Mouse (Mus musculus) T-helper 1 cell (primary cell): ENCODE data around the gene 9430097D07Rik.

ENCODE experiments used
- in situ Hi-C: fragments of 300-600 bp; cut with MboI, MseI; formaldehyde crosslinking; loops from one replicate; pipeline ENCODE4 v1.15.1; 2025; ENCODE audit warnings: high pct_unique_total_duplicates

Gene 9430097D07Rik

GRCm38 (mm10) chr2:32535501-32535991 is 39.9 kb downstream of the 9430097D07Rik start:
- in situ Hi-C loops, result no loop called here

- in situ Hi-C loops, result loop anchor here (5.0 kb wide), 1 partner anchor 43 kb away; no protein-coding TSS in a partner anchor
Measured at GRCm38 (mm10) chr2:32534733-32535471, 40.6 kb downstream of the 9430097D07Rik start, which contains the start of gene Fam102a. TSS of gene Fam102a (plus strand) at chr2:32535332.

GRCm38 (mm10) chr2:32534061-32534732 is 41.3 kb downstream of the 9430097D07Rik start:
- in situ Hi-C loops, result loop anchor here (5.0 kb wide), 1 partner anchor 42 kb away; no protein-coding TSS in a partner anchor

- in situ Hi-C loops, result loop anchor here (5.0 kb wide), 1 partner anchor 41 kb away; no protein-coding TSS in a partner anchor
Measured at GRCm38 (mm10) chr2:32533163-32533562, 42.3 kb downstream of the 9430097D07Rik start.

GRCm38 (mm10) chr2:32530479-32530878 is 45.0 kb downstream of the 9430097D07Rik start:
- in situ Hi-C loops, result loop anchor here (5.0 kb wide), 1 partner anchor 38 kb away; no protein-coding TSS in a partner anchor

- in situ Hi-C loops, result no loop called here
Measured at GRCm38 (mm10) chr2:32528326-32528725, 47.2 kb downstream of the 9430097D07Rik start.

GRCm38 (mm10) chr2:32527468-32527966 is 48.0 kb downstream of the 9430097D07Rik start:
- in situ Hi-C loops, result no loop called here

- in situ Hi-C loops, result no loop called here
Measured at GRCm38 (mm10) chr2:32525816-32526215, 49.7 kb downstream of the 9430097D07Rik start.

- in situ Hi-C loops, result no loop called here
Measured at GRCm38 (mm10) chr2:32524536-32525031, 50.9 kb downstream of the 9430097D07Rik start.
